Mouse (Mus musculus) spleen, postnatal 14 days (tissue): ENCODE data around the gene Hmx1.
A peak's percentile ranks its signal among the peaks of the same experiment; 100 is the strongest.

Experiments used
- DNase-seq, 2 experiments: peaks; one replicate each; pipeline ENCODE4 v3.0.0; 2021 to 2022; ENCODE audit warnings: low spot score in 2 of 2

Gene Hmx1

GRCm38 (mm10) chr5:35388491-35389111, at the start of gene Hmx1:
Gene Hmx1 (plus strand): TSS chr5:35389108.
- no peak for DNase-seq

DNA sequence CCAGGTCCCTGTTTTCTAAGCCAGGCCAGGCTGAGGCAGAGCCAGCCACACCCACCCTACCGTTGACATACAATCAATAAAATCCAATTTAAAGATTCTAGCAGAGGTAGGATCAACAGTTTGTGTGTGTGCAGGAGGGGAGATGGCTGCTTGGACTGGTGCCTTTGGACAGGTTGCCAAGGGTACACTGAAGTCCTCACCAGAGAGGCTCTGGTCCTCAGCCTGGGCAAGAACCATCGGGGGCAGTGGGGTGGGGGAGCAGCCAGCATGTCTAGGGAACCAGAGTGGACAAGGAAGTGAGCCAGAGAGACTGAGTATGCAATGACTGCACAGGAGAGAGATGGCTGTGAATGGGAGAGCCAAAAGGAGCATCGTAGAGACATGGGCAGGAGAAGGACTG, 43.8 kb upstream of the Hmx1 start:
- DNase-seq = no peak

- peak in 1 of 2 experiments; percentile 41 for DNase-seq
These were observed 40.1 kb upstream of the Hmx1 start for GRCm38 (mm10) chr5:35348794-35349193.

DNA sequence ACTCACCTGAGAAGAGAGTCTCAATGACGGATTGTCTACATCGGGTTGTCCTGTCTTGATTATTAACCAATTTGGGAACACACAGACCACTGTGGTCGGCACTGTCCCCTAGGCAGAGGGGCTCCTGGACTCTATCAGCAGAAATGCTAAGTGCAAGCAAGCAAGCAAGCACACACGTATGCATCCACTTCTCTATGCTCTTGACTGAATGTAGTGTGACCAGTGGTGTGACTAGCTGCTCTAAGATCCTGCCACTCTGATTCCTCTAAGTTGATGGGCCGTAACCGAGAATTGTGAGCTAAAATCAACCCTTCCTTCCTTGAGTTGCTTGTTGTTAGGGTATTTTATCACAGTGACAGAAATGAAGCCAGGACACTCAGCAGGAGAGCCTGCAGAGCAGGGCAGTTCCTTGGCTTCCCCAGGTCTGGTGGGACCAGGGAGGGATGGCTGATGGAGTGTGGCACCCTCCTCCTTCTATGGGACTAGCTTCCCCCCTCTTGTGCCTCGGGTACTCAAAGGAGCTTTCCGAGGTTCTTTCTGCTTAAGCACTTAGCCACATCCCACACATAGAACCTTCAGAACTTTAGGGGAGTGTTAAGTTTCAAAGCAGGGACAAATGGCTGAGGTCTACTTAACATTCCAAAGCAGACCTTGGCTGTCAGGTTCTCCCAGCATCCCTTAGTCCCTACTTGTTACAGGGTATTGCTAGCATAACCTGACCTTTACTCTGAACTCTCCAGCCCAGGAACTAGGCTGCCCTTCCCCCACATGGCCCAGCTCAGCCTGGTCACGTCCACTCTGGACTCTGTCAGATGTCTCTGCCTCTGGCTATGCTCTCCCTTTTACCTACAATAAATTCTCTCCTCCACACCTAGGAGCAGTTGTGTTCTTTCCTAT, 31.1 kb upstream of the Hmx1 start:
- no peak for DNase-seq

- peak; percentile 68 to 80 for DNase-seq
These were observed 27.2 kb upstream of the Hmx1 start for GRCm38 (mm10) chr5:35361570-35362284.

- DNase-seq = no peak
These were observed 22.5 kb upstream of the Hmx1 start for GRCm38 (mm10) chr5:35366241-35367032.

DNA sequence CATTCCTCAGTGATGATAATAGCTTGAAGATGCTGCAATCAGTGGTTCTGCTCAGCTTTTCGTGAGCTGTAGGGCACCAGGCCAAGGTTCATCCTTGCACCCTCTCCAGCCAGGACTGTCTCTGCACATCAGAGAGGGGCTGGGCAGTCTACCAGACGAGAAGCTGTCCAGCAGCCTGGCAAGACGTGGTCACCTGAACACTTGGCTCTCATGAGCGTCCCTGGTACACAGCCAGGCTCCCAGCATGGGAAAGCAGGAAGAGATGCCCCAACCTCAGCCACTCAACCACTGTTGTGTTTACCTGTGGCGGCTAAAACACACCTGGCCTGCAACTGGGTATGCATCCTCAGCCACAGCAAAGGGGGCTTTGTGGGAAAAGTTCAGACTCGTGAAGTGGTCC, 20.0 kb upstream of the Hmx1 start:
- DNase-seq = no peak

DNA sequence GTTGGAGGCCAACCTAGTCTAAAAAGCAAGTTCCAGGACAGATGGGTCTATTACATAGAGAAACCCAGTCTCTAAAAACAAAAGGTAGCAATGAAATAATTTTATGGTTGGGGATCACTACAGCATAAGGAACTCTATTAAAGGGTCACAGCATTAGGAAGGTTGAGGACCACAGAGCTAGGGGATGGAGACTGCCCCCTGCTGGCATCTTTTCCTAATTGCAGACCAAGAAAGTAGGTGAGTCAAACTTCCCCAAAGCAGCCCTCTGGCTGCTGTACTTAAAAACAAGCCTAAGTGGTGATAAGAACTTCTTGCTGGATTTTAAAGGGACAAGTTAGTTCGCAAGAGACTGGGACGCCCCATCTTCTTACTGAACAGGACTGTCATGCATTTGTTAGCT, 9.8 kb upstream of the Hmx1 start:
- DNase-seq = no peak

DNA sequence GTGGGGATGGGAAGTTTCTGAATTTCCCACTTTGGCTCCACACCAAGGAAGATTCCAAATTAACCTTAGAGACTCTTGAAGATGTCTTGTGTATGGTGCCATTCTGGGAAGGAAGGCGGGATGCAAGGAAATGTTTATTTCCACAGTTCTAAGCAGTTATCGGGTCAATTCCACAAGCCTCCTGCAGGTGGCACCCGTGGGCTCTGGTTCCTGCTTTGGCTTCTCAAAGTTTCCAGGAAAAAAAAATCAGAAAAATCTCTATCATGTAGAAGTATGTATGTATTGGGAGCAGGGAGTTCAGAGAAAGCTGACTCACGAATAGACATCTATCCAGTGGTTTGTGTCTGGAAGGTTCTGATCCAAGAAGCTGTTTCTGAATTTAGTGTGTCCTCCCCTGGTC, 9.1 kb upstream of the Hmx1 start:
- DNase-seq = no peak

- DNase-seq = no peak
These were observed 946 bp upstream of the Hmx1 start for GRCm38 (mm10) chr5:35387834-35388490.

GRCm38 (mm10) chr5:35389441-35389840, 533 bp downstream of the Hmx1 start:
- DNase-seq = no peak

- DNase-seq = no peak
These were observed 1.0 kb downstream of the Hmx1 start for GRCm38 (mm10) chr5:35389915-35390314.

DNA sequence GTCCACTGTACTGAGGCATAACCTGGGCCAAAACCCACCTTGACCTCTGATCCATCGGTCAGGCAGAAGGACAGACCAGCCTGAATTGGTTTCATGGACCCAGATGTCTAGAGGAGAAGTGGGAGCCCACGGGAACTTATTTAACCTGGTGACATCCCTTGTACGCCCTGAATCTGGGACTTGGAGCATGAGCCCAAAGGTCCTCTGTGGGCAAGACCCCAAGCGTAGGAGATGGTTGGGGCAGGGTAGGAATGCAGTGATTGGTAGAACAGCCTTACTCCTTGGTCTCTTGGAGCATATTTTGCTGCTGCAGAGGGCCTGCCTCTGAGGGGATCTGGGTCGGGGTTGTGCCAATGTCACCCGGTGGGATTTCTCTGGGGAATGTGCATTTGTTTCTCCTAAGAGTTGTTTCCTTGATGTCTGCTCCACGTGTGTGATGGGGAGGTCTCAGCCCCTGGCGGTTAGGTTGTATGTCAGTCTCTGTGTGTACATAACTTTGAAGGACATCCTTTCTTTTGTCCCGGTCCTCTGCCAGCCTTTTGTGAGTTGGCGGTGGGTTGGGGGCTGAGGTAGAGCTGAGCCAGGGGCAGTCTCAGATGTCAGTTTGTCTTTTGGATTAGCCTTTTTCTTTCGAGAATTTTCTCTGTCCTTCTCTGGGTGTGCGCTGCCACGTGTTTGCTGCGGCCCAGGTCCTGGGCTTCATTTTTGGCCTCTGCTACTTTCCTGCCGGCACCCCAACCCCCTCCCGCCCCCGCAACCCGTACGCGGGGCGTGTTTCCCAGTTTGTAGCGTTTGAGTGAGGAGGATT, 2.1 kb downstream of the Hmx1 start:
- no peak for DNase-seq

DNA sequence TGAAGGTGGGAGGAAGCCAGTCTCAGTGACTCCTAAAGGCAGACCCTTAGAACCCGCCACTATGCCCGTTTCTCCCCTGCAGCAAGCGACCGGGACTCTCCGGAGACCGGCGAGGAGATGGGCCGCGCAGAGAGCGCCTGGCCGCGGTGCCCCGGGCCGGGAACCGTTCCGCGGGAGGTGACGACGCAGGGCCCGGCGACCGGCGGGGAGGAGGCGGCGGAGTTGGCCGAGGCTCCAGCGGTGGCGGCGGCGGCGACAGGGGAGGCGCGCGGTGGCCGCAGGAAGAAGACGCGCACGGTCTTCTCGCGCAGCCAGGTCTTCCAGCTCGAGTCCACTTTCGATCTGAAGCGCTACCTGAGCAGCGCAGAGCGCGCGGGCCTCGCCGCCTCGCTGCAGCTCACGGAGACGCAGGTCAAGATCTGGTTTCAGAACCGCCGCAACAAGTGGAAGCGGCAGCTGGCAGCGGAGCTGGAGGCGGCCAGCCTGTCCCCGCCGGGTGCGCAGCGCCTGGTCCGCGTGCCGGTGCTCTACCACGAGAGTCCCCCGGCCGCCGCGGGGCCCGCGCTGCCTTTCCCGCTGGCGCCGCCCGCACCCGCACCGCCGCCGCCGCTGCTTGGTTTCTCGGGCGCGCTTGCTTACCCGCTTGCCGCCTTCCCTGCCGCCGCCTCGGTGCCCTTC, 2.9 kb downstream of the Hmx1 start:
- no peak for DNase-seq

DNA sequence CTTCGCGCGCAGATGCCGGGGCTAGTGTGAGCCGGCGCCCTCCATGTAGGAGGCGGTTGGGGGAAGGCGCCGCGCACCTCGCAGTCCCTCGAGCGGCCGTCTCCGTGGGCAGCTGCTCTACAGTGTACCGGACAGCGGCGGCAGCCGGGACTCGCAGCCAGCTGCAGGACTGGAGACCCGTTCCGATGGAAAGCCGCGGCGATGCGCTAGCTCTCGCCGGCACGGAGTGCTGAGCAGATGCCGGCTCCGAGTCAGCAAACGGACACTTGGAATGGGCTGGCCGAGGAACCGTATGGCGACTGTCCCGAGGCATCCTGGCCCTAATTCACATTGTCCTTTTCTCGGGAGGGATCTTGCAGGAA, 3.4 kb downstream of the Hmx1 start:
- DNase-seq = no peak

GRCm38 (mm10) chr5:35395566-35396440, 6.9 kb downstream of the Hmx1 start:
- no peak for DNase-seq

- no peak for DNase-seq
These were observed 8.2 kb downstream of the Hmx1 start for GRCm38 (mm10) chr5:35396976-35397641.

DNA sequence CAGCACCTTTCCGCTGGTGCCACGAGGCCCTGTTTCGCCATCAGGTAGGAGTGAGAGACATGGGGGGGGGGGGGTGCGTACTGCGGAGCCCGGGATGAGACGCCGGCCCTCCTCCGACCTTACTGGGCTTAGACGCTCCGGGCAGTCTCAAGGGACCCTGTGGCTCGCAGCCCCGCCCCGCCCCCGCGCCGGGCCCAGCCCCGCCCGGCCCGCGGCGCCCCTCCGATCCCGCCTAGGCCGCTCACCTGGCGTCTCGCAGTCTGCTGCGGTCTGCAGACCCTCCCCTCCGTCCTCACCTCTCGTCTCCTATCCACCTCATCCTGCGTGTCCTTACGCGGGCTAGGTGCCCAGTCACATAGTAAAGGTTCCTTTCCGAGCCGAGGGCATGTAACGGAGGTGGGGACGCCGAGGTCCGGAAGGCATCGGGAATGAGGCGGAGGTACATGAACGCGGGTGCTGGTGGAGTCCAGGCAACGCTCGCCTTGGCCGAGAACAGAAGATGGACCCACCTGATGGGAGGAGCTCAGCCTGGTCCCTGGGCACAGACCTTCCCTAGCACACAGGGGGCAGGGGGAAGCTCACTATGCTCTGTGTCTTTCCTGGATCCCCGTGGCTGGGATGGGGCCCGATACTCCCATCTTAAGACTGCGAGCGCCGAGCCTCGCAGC, 8.9 kb downstream of the Hmx1 start:
- DNase-seq = no peak
